Mouse (Mus musculus): ENCODE measurements around the gene Col25a1.
A peak's percentile ranks its signal among the peaks of the same experiment; 100 is the strongest.

Col25a1 gene

DNA sequence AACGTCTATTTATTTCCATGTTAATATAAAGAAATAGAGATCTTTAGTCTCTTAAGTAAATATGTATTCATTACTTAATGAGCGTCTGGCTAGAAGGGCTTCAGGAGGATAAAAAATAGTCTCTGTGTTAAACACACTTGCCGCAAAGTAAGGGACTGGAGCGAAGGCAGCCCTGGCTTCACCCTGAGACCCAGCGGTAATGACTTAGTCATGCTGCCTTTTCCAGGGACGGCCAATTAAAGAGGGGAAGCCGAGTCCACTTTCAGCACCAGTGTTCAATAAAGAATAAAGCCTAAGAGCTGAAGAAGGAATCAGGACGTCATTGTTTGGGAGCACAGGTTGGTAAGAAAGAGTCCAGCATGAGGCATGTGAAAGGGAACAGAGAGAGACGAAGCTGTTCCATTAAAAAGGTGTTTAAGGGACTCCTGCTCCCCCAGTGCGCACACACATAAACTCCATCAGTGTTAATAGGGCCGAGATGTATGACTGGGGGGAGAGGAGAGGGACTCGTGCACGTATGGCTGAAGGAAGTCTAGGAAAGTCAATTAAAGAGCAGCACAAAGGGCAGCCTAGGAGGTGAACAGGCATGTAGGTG lies 30.1 kb downstream of the Col25a1 start:
- no peak for DNase-seq (ENCODE audit: low spot score)

GRCm38 (mm10) chr3:130166875-130167274 lies 35.6 kb downstream of the Col25a1 start:
- DNase-seq (ENCODE audit: low spot score) = peak; percentile 59

GRCm38 (mm10) chr3:130172764-130173163 lies 41.5 kb downstream of the Col25a1 start:
- DNase-seq (ENCODE audit: low spot score) = no peak

- no peak for DNase-seq (ENCODE audit: low spot score)
Measured at GRCm38 (mm10) chr3:130180181-130180940, 49.1 kb downstream of the Col25a1 start.

DNA sequence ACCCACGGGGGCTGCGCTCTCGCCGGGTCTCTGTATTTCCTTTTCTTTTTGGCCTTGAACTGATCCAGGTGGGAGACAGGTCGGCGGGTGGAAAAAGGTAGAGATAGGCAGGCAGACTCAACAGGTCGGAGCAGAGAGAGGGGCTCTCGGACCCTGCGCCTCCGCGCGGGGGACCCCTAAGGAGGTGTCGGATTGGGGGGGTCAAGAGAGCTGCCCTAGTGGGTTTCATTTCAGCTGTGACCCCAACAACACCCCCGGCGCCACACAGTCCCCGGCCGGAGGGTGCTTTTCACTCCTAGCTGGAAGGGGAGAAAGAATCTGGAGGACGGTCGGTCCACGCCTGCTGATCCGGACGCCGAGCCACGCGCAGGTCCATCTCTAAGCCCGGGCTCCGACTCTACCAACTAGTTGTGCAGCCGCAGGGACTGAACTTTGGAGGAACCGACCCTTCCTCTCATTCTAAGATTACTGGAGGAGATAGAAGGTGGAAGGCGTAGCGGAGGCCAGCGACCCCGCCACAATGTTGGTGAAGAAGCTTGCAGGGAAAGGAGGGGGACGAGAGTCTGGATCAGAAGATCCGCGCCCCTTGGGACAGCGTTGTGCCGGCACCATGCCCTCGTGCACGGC lies 49.8 kb downstream of the Col25a1 start:
- DNase-seq (ENCODE audit: low spot score) = no peak

- no peak for DNase-seq (ENCODE audit: low spot score)
Measured at GRCm38 (mm10) chr3:130181591-130181980, 50.3 kb downstream of the Col25a1 start.

GRCm38 (mm10) chr3:130182450-130182849 lies 51.1 kb downstream of the Col25a1 start:
- DNase-seq (ENCODE audit: low spot score) = no peak

DNA sequence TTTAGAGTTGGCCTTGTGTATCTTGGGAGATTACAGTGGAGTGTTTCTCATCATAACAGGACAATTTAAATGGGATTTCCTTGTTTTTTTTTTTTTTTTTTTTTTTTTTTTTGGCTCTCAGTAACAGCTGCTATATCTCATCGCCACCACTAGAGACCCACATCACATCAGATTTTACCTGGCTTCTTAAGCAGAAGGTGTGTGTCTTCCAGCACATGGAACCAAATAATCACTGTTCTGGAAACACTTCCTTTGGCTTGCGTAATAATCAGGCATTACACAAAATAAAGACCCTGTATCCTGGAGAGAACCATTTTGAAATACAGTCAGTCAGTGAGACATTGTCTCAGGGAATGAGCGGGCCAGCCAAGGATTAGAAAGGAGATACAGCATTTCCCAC lies 53.8 kb downstream of the Col25a1 start:
- no peak for DNase-seq (ENCODE audit: low spot score)

GRCm38 (mm10) chr3:130187588-130187987 lies 56.3 kb downstream of the Col25a1 start:
- no peak for DNase-seq (ENCODE audit: low spot score)

DNA sequence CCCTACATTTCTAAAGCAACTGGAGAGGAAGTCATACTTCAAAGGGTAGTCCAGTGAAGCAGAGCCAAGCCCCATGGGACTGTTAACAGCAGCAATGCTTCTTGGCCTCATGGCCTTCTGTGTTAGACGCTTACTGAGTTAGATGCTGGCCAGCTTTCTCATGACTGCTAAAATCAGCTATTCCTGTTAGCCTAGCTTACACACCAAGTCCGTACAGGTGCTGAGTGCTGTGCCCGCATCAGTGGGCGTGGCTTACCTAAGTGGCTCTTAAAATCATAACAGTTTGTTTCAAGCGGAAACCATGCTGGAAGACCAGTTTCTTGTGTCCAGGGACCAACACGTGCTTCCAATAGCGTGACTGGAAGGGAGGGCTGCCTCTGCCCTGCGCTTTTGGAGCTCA lies 62.1 kb downstream of the Col25a1 start:
- DNase-seq (ENCODE audit: low spot score) = no peak

DNA sequence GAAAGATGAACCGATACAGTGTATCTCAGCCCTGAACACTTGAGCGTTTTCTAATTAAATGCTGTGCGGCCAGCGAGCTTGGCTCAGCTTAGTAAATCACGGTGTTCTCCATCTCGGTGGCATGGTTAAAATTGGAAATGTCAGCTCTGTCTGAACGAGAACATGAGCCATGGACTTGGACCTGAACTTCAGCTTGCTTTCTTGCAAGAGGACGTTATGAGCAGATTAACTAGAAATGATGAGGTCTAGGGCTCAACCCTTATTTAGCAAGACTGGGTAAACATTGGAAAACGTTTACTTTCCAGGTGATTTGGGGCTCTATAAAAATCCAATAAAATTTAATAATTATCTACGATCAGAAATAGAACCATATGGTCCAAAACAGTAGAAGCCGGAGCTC lies 83.3 kb downstream of the Col25a1 start:
- DNase-seq (ENCODE audit: low spot score) = no peak

GRCm38 (mm10) chr3:130216141-130216540 lies 84.8 kb downstream of the Col25a1 start:
- no peak for DNase-seq (ENCODE audit: low spot score)

DNA sequence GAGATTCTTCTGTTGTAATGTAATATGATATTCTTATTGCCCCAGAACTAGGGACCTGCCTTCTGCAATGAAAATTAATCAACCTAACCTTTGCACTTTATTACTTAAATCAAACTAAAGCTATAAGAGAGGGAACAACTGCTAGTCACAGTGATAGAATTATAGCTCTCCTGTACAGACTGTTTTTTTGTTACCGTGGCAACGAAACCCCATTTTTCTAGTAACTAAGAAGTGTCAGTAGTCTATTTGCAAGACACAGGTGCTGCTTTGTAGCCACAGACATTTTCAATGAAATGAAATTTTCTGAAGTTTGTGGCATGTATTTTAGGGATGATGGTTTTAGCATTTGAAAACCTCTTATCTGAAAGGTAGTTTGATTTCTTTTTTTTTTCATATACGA lies 85.3 kb downstream of the Col25a1 start:
- DNase-seq (ENCODE audit: low spot score) = no peak

GRCm38 (mm10) chr3:130217705-130218104 lies 86.4 kb downstream of the Col25a1 start:
- DNase-seq (ENCODE audit: low spot score) = no peak

GRCm38 (mm10) chr3:130218232-130218728 lies 87.0 kb downstream of the Col25a1 start:
- DNase-seq (ENCODE audit: low spot score) = no peak

DNA sequence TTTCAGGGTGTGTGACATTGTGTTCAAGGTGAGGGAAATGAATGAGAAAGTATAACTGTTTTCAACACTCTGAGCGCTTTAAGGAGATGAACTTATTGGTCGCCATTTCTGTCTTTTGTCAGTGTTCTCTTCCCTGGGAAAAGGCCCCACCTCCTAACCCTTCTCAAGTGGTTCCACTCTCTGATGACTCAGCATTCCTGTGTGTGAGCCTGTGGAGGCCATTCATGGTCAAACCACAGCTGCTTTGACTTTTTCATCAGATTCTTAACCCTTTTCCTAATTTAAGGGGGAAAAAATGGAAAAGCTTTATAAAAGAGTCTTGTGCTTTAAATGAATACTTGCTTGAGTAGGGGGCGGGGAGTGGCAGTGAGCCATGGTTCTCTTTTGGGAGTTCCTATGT lies 89.5 kb downstream of the Col25a1 start:
- no peak for DNase-seq (ENCODE audit: low spot score)

DNA sequence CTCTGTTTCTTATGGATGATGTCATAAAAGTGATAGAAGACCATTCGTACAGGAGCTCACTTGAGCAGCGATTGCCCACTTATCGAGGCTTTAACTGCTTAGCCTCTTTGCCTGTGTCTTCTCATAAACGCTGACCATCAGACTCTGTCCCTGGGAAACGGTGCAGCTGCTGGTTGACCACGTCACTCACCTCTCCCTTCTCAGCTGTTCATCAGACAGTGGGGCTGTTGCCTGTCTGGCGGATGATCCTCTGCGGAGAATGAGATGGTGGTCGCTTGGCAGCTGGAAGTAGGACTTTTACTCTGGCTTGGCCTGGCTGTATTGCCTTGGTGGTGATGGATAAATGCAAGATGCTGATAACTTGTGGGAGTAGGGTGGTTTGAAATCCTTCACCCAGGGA lies 96.9 kb downstream of the Col25a1 start:
- DNase-seq (ENCODE audit: low spot score) = no peak

DNA sequence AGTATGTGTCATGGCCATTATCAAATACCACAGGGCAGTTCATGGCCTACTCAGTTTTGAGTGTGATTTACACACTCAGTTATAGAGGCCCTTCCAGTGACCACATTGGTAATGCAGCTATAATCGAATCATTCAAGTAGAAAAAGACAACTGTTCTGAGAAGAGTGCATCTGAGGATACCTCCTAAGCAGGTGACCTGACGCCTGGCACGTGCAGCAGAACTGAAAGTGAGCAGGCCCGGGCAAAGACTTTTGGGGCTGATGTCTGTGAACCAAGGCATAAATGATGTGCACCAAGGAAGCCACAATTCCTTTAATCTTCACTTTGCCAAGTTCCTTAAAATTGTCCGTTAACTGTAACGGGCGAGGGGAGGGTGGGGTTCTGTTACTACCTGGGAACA lies 101.6 kb downstream of the Col25a1 start:
- DNase-seq (ENCODE audit: low spot score) = no peak

GRCm38 (mm10) chr3:130235233-130235632 lies 103.9 kb downstream of the Col25a1 start:
- DNase-seq (ENCODE audit: low spot score) = no peak

- no peak for DNase-seq (ENCODE audit: low spot score)
Measured at GRCm38 (mm10) chr3:130236129-130236528, 104.8 kb downstream of the Col25a1 start.

DNA sequence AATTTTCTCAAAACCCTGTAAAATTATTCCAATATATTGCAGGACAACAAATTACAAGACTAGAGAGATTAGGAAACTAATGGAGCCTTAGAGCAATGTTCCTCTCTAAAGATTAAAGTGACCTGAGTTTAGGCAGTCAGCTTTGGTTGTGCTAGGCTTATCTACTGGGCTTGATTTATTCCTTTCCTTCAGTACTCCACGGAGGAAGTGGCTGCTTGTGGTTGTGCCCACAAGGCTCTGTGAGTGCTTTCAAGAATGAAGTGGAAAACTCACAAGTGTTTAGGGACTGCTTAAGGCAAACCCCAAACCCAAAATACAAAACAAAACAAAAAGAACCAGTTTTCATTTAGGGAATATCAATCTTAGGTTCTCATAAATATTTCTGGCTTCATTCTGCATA lies 106.6 kb downstream of the Col25a1 start:
- DNase-seq (ENCODE audit: low spot score) = no peak

- no peak for DNase-seq (ENCODE audit: low spot score)
Measured at GRCm38 (mm10) chr3:130241924-130242323, 110.6 kb downstream of the Col25a1 start.

GRCm38 (mm10) chr3:130242647-130243296 lies 111.5 kb downstream of the Col25a1 start:
- no peak for DNase-seq (ENCODE audit: low spot score)

Data from adipocyte (in vitro differentiated cells).